Mouse (Mus musculus): ENCODE data around the gene Cdc42ep4. TPM values are rescaled to one million over a fixed set of nuclear protein-coding genes. Genes with fewer than 3 reads are reported as not detected.
A peak's percentile ranks its signal among the peaks of the same experiment; 100 is the strongest.

The Cdc42ep4 gene
- polyA plus RNA-seq, 1 experiment from 2014 or later, result 64.5 TPM

DNA sequence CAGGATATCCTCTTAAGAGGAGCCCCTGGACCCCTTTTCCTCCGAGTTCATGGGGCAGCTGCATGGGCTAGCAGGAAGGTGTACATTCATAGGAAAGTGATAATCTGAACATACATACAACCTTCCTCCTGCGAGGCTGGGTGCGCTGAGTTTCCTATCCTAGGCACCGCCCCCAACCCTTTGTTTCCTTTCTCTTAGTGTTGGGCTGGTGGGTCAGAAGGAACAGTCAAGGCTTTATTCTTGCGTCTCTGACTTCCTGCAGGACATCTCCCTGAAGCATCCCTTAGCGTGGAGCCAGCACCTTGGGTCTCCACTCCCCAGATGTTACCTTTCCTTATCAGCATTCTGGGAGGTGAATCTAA, 28.0 kb upstream of the Cdc42ep4 start:
- DNase-seq (ENCODE audit: low spot score) (peak; percentile 50), ATAC-seq (ENCODE audit: low FRiP score) (no peak)
- Histone ChIP-seq H3K4me2 (replicated peaks; ENCODE audit: low read depth, low read length) (peak overlapping the region; percentile 11; the same call in 1 of the 2 replicates), H3K36me3 (ENCODE audit: control insufficient read depth, insufficient read depth, low read length) (no peaks in the 10 kb centered on the region), H3K9me3 (ENCODE audit: control insufficient read depth, low read length) (no peaks in the 10 kb centered on the region), H3K9ac (ENCODE audit: low read depth, low read length) (no peak overlapping the region), H3K4me1 (replicated peaks; ENCODE audit: control insufficient read depth, insufficient read depth, low read length) (peaks cover 20% of the 10 kb centered on the region), H3K27me3 (ENCODE audit: control insufficient read depth, insufficient read depth, low read length) (no peaks in the 10 kb centered on the region), H3K4me3 (ENCODE audit: low read depth, low read length) (no peak overlapping the region), H3K27ac (ENCODE audit: low read depth, low read length) (peak overlapping the region; percentile 62; the same call in 1 of the 2 replicates)
- whole genome bisulfite sequencing, result 19% methylated on average over 6 of the region's 6 CpGs

DNA sequence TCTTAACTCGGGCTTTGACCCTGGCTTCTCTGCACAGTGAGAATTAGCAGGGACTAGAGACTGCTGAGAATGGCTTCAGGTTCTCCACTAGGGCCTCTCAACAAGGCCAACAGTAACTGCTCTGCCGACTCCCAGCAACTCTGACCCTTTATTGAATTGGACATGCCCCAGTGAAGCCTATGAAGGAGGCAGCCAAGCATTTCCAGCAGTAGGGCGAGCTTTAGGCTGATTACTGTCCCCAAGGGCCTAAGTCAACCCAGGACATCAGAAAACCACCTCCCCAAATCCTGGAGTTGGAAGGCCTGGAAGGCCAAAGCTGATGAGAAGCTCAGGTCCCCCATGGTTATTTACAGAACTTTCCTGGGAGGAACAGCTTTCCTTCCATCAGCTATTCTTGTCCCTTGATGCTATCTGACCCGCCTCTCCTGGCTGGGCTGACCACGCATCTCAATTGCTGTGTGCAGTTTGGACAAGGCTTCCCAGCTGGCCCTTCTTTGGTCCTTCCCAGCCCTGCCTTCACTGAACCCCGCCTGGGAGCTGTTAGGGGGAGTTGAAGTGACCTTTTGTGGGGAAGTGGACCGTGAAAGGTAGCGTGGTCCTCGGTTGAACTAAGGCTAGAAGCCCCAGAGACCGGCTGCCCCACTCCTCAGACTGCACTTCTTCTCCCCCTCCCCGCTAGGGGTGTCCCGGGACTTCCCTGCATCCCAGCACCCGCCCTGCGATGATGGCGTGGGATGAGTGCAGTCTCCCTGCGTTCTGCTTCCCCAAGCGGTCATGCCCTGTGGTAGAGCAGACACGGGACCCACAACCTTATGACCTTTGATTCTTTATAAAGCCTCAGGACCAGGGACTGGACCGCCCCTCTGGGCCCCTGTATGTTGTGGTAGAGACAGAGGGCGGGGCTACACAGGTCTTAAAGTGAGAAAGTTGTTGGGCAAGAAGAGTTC, 27.3 kb upstream of the Cdc42ep4 start:
- H3K36me3 ChIP-seq (ENCODE audit: control insufficient read depth, insufficient read depth, low read length), result no peaks in the 10 kb centered on the region
- DNase-seq (ENCODE audit: low spot score) (peak; percentile 46), ATAC-seq (ENCODE audit: low FRiP score) (peak; percentile 66; the same call in 1 of the 2 replicates)
- no peaks in the 10 kb centered on the region for H3K9me3 ChIP-seq (ENCODE audit: control insufficient read depth, low read length)
- H3K4me3 ChIP-seq (ENCODE audit: low read depth, low read length), result no peak overlapping the region
- peaks cover 16% of the 10 kb centered on the region for H3K4me1 ChIP-seq (replicated peaks; ENCODE audit: control insufficient read depth, insufficient read depth, low read length)
- H3K27me3 ChIP-seq (ENCODE audit: control insufficient read depth, insufficient read depth, low read length), result no peaks in the 10 kb centered on the region
- WGBS, result 17% methylated on average over 20 of the region's 20 CpGs
- H3K4me2 ChIP-seq (replicated peaks; ENCODE audit: low read depth, low read length), result peak overlapping the region; percentile 11; the same call in 1 of the 2 replicates
- H3K27ac ChIP-seq (ENCODE audit: low read depth, low read length), result peak overlapping the region; percentile 62
- H3K9ac ChIP-seq (ENCODE audit: low read depth, low read length), result peak overlapping the region; percentile 7; the same call in 1 of the 2 replicates

DNA sequence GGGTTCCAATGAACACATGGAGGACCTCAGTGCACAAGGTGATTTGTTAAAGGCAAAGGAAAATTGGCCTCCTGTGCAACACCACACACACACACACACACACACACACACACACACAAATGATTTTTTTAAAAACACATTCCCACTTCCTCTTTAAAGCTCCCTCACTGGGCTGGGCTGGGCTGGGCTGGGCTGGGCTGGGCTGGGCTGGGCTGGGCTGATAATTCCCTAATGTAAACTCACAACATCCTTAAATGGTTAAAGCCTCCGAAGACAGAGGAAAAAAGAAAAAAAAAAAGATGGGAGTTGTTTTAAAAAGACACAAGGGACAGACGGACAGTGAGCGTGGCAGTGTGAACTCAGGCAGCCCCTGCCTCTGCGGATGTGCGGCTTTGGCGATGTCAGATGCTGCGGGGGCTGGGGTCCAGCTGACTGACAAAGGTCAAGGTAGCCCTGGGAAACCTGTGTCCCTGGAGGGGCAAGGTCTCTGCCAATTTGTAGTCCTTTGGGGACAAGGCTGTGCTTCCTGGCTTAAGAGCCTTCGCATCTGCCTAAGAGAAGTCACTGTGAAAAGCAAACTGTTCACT, 26.3 kb upstream of the Cdc42ep4 start:
- Histone ChIP-seq H3K4me1 (replicated peaks; ENCODE audit: control insufficient read depth, insufficient read depth, low read length) (peaks cover 16% of the 10 kb centered on the region), H3K27me3 (ENCODE audit: control insufficient read depth, insufficient read depth, low read length) (no peaks in the 10 kb centered on the region), H3K9ac (ENCODE audit: low read depth, low read length) (no peak overlapping the region), H3K4me3 (ENCODE audit: low read depth, low read length) (no peak overlapping the region), H3K9me3 (ENCODE audit: control insufficient read depth, low read length) (no peaks in the 10 kb centered on the region), H3K36me3 (ENCODE audit: control insufficient read depth, insufficient read depth, low read length) (no peaks in the 10 kb centered on the region), H3K27ac (ENCODE audit: low read depth, low read length) (no peak overlapping the region), H3K4me2 (replicated peaks; ENCODE audit: low read depth, low read length) (no peak overlapping the region)
- DNase-seq (ENCODE audit: low spot score) (no peak), ATAC-seq (ENCODE audit: low FRiP score) (no peak)
- 40% methylated on average over 8 of the region's 8 CpGs for WGBS

DNA sequence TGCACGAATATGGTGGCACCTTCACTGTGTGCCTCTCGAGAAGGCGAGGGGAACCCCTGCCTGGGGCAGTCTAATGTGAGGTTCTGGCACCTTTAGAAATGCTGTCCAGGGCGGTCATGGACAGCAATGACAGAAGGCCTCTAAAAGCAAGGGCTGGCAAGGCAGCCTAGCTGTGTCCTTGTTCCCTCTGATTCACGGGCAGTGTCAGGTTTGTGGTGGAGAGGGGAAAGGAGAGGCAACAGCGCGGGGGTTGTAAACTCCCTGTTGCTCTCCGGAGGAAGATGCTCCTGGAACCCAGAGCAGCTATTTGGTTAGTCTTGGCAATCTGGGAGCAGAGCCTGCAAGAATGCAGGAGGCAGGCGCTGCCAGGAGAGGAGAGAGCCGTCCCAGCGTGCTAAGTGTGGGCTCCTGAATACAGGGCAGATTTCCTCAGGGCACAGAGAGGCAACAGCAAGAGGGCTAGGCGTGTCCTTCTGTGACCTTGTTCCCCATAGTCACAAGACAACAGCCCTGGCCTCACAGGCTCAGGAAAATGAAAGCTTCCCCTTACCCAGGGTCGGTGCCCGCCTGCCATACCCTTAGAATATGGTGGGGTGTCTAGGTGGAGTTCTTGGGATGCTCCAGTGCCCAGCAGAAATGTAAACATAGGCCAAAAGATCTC, 25.3 kb upstream of the Cdc42ep4 start:
- DNase-seq (ENCODE audit: low spot score), result no peak
- H3K27me3 ChIP-seq (ENCODE audit: control insufficient read depth, insufficient read depth, low read length), result no peaks in the 10 kb centered on the region
- H3K36me3 ChIP-seq (ENCODE audit: control insufficient read depth, insufficient read depth, low read length), result no peaks in the 10 kb centered on the region
- H3K4me3 ChIP-seq (ENCODE audit: low read depth, low read length), result no peak overlapping the region
- H3K9me3 ChIP-seq (ENCODE audit: control insufficient read depth, low read length), result no peaks in the 10 kb centered on the region
- H3K4me1 ChIP-seq (replicated peaks; ENCODE audit: control insufficient read depth, insufficient read depth, low read length), result peaks cover 16% of the 10 kb centered on the region
- H3K4me2 ChIP-seq (replicated peaks; ENCODE audit: low read depth, low read length), result no peak overlapping the region
- 0 out of 2 replicates have a peak overlapping the region, but pooled peaks have one; percentile 19 for H3K9ac ChIP-seq (ENCODE audit: low read depth, low read length)
- H3K27ac ChIP-seq (ENCODE audit: low read depth, low read length), result 0 out of 2 replicates have a peak overlapping the region, but pooled peaks have one; percentile 20
- 79% methylated on average over 14 of the region's 14 CpGs for WGBS
- ATAC-seq (ENCODE audit: low FRiP score), result no peak

DNA sequence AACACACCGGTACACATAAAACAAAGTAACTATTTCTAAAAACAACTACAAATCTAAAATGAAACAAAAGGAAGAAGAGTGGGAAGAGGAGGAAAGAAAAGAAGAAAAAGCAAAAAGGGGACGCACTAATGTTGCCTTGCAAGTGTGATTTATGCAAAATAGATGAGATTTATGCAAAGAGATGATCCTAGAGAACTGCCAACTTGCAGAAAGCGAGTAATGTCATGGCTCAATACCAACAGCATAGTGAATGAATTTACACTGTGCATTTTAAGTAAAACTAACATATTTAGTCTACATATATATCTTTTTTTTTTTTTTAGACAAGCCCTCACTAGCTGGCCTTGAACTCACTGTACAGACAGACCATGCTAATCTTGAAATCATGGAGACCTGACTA, 23.1 kb upstream of the Cdc42ep4 start:
- no peaks in the 10 kb centered on the region for H3K27me3 ChIP-seq (ENCODE audit: control insufficient read depth, insufficient read depth, low read length)
- no peak for DNase-seq (ENCODE audit: low spot score)
- peaks cover 13% of the 10 kb centered on the region for H3K4me1 ChIP-seq (replicated peaks; ENCODE audit: control insufficient read depth, insufficient read depth, low read length)
- H3K27ac ChIP-seq (ENCODE audit: low read depth, low read length), result no peak overlapping the region
- no peak overlapping the region for H3K4me3 ChIP-seq (ENCODE audit: low read depth, low read length)
- H3K36me3 ChIP-seq (ENCODE audit: control insufficient read depth, insufficient read depth, low read length), result no peaks in the 10 kb centered on the region
- no peak overlapping the region for H3K9ac ChIP-seq (ENCODE audit: low read depth, low read length)
- no peak overlapping the region for H3K4me2 ChIP-seq (replicated peaks; ENCODE audit: low read depth, low read length)
- no peak for ATAC-seq (ENCODE audit: low FRiP score)
- H3K9me3 ChIP-seq (ENCODE audit: control insufficient read depth, low read length), result no peaks in the 10 kb centered on the region
- 89% methylated on average over 3 of the region's 3 CpGs for WGBS

DNA sequence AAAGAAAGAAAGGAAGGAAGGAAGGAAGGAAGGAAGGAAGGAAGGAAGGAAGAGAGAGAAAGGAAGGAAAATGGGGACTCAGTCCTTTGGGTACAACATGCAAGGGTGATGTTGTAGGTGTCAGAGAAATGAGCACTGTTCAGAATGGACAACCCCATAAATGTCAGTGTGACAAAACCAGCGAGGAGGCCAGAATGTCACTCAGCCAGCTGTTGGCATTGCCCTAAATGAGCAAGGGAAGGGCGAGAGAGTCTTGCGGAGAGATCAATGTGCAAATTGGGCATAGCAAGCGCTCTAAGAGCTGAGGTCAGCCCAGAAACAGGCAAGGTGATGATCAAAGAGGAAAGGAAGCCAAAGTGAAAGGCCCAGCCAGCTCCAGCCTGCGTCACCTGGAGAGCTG, 21.5 kb upstream of the Cdc42ep4 start:
- 85% methylated on average over 5 of the region's 5 CpGs for WGBS
- H3K4me2 ChIP-seq (replicated peaks; ENCODE audit: low read depth, low read length), result no peak overlapping the region
- ATAC-seq (ENCODE audit: low FRiP score) (no peak), DNase-seq (ENCODE audit: low spot score) (no peak)
- H3K27me3 ChIP-seq (ENCODE audit: control insufficient read depth, insufficient read depth, low read length), result no peaks in the 10 kb centered on the region
- no peaks in the 10 kb centered on the region for H3K36me3 ChIP-seq (ENCODE audit: control insufficient read depth, insufficient read depth, low read length)
- no peaks in the 10 kb centered on the region for H3K9me3 ChIP-seq (ENCODE audit: control insufficient read depth, low read length)
- no peak overlapping the region for H3K27ac ChIP-seq (ENCODE audit: low read depth, low read length)
- H3K4me1 ChIP-seq (replicated peaks; ENCODE audit: control insufficient read depth, insufficient read depth, low read length), result peaks cover 2% of the 10 kb centered on the region
- no peak overlapping the region for H3K9ac ChIP-seq (ENCODE audit: low read depth, low read length)
- no peak overlapping the region for H3K4me3 ChIP-seq (ENCODE audit: low read depth, low read length)

DNA sequence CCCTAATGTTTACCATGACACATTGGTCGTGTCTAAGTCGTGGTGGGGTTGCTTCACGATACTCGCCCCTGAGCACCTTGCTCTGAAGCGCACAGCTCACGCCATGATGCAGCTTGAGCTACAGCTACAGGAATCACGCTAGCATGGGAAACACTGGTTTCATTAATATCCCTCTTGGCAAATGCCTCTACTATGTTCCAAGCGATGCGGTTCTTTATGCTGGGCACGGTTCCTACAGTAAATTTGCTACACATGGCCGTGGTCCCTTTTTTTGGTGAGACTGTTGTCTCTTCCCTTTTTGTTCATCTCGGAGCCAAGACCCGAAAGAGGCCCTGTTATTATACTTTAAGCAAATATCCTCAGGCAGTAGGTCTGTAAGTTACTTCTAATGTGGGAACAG, 19.5 kb upstream of the Cdc42ep4 start:
- no peak overlapping the region for H3K27ac ChIP-seq (ENCODE audit: low read depth, low read length)
- DNase-seq (ENCODE audit: low spot score) (no peak), ATAC-seq (ENCODE audit: low FRiP score) (no peak)
- no peaks in the 10 kb centered on the region for H3K9me3 ChIP-seq (ENCODE audit: control insufficient read depth, low read length)
- H3K9ac ChIP-seq (ENCODE audit: low read depth, low read length), result no peak overlapping the region
- H3K4me1 ChIP-seq (replicated peaks; ENCODE audit: control insufficient read depth, insufficient read depth, low read length), result no peaks in the 10 kb centered on the region
- WGBS, result 91% methylated on average over 13 of the region's 13 CpGs
- no peak overlapping the region for H3K4me2 ChIP-seq (replicated peaks; ENCODE audit: low read depth, low read length)
- H3K36me3 ChIP-seq (ENCODE audit: control insufficient read depth, insufficient read depth, low read length), result no peaks in the 10 kb centered on the region
- no peaks in the 10 kb centered on the region for H3K27me3 ChIP-seq (ENCODE audit: control insufficient read depth, insufficient read depth, low read length)
- H3K4me3 ChIP-seq (ENCODE audit: low read depth, low read length), result no peak overlapping the region

DNA sequence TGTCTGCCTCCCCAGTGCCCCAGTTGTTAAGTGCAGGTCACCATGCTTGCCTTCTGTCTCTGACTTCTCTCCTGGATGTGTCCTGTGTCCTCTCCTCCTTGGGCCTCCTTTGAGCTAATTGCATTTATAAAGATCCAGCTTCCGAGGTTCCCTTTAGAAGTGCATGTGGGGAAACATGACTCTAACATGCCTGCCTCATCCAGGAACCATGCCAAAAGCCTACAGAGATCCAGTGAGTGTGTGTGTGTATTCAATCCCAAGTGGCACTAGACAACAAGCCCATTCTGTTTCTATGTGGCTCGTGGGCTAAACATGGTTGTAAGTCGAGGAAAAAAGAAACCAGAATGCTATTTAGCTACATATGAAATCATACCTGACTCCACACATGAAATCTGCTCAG, 16.7 kb upstream of the Cdc42ep4 start:
- no peaks in the 10 kb centered on the region for H3K36me3 ChIP-seq (ENCODE audit: control insufficient read depth, insufficient read depth, low read length)
- no peaks in the 10 kb centered on the region for H3K9me3 ChIP-seq (ENCODE audit: control insufficient read depth, low read length)
- no peaks in the 10 kb centered on the region for H3K27me3 ChIP-seq (ENCODE audit: control insufficient read depth, insufficient read depth, low read length)
- H3K4me3 ChIP-seq (ENCODE audit: low read depth, low read length), result no peak overlapping the region
- H3K4me1 ChIP-seq (replicated peaks; ENCODE audit: control insufficient read depth, insufficient read depth, low read length), result no peaks in the 10 kb centered on the region
- WGBS, result 93% methylated on average over 3 of the region's 3 CpGs
- H3K27ac ChIP-seq (ENCODE audit: low read depth, low read length), result no peak overlapping the region
- H3K4me2 ChIP-seq (replicated peaks; ENCODE audit: low read depth, low read length), result no peak overlapping the region
- ATAC-seq (ENCODE audit: low FRiP score), result no peak
- DNase-seq (ENCODE audit: low spot score), result no peak
- no peak overlapping the region for H3K9ac ChIP-seq (ENCODE audit: low read depth, low read length)
